Mouse (Mus musculus): ENCODE measurements around the gene Gm5089. TPM values are rescaled to one million over a fixed set of nuclear protein-coding genes. Genes with fewer than 3 reads are reported as not detected.

The Gm5089 gene
- total and polyA plus RNA-seq, 2 experiments from 2014 or later, result not detected

DNA sequence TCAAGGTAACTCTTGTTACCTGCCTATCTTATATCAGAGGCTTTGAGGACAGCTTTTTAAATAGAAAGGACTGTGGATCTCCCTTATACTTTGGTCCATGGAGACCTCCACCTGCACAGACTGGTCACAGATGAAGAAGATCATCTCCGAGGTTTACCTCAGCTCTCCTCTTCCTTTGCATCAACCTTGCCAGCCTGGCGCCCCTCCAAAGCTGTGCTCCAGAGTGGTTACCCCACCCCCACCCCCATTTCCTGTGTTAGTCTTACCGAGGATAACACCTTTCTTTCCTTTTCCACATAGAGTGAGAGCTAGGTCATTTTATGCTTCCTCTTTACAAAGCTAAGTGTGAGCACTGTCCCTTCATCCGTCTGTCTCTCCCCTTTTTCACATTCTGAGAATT lies 60.0 kb downstream of the Gm5089 start:
- Histone ChIP-seq H3K4me3 (ENCODE audit: low read depth, low read length) (no peak overlapping the region), H3K4me2 (ENCODE audit: low read depth, low read length) (no peak overlapping the region), H3K27me3 (ENCODE audit: control insufficient read depth, insufficient read depth, low read length) (no peaks in the 10 kb centered on the region), H3K4me1 (ENCODE audit: control insufficient read depth, insufficient read depth) (no peaks in the 10 kb centered on the region), H3K36me3 (replicated peaks; ENCODE audit: control insufficient read depth, insufficient read depth, low read length) (no peaks in the 10 kb centered on the region), H3K9me3 (replicated peaks; ENCODE audit: control insufficient read depth, low read length) (no peaks in the 10 kb centered on the region), H3K9ac (replicated peaks; ENCODE audit: low read depth, low read length) (no peak overlapping the region), H3K27ac (ENCODE audit: low read depth) (no peak overlapping the region)
- WGBS, result 38% methylated on average over 4 of the region's 4 CpGs
- DNase-seq (ENCODE audit: low spot score), result no peak
- no peak for ATAC-seq (ENCODE audit: insufficient read depth, low read depth)
- no peak for TF ChIP-seq CTCF (IDR thresholded peaks at IDR 0.05; ENCODE audit: low read depth)
- TF ChIP-seq EP300 (IDR thresholded peaks at IDR 0.05; ENCODE audit: low read depth), result no peak

DNA sequence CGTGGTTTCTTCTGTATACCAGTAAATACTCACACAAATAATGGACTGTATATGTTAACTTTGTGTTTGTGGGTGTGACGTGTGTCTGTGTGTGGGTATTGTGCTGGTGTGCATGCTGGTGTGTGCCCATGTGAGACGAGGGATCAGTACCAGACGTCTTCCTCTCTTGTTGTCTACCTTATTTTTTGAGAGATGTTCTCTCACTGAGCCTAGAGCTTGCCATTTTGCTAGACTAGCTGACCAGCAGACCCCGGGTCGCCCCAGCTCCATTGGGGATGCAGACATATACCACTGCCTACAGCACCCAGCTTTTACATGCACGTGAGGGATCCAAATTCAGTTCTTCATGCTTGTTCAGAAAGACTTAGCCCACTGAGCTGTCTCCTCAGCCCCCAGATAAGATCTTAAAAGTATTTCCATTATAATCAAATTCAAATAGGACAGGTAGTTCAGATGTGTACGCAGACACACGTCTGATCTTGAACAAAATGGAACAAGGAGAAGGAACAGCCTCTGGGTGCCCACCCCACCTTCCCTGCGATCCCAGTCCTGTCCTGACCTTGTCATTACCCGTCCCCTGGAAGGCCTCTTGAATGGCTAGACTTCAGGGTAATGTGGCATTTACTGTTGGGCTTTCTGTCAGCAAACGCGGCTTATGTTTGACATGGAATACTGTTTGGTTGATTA lies 61.1 kb downstream of the Gm5089 start:
- H3K27ac ChIP-seq (ENCODE audit: low read depth), result no peak overlapping the region
- H3K4me1 ChIP-seq (ENCODE audit: control insufficient read depth, insufficient read depth), result no peaks in the 10 kb centered on the region
- DNase-seq (ENCODE audit: low spot score) (no peak), ATAC-seq (ENCODE audit: insufficient read depth, low read depth) (no peak)
- WGBS, result 85% methylated on average over 13 of the region's 13 CpGs
- H3K36me3 ChIP-seq (replicated peaks; ENCODE audit: control insufficient read depth, insufficient read depth, low read length), result no peaks in the 10 kb centered on the region
- no peaks in the 10 kb centered on the region for H3K27me3 ChIP-seq (ENCODE audit: control insufficient read depth, insufficient read depth, low read length)
- no peak overlapping the region for H3K4me2 ChIP-seq (ENCODE audit: low read depth, low read length)
- TF ChIP-seq EP300 (IDR thresholded peaks at IDR 0.05; ENCODE audit: low read depth) (no peak), CTCF (IDR thresholded peaks at IDR 0.05; ENCODE audit: low read depth) (no peak)
- H3K9me3 ChIP-seq (replicated peaks; ENCODE audit: control insufficient read depth, low read length), result no peaks in the 10 kb centered on the region
- H3K4me3 ChIP-seq (ENCODE audit: low read depth, low read length), result no peak overlapping the region
- no peak overlapping the region for H3K9ac ChIP-seq (replicated peaks; ENCODE audit: low read depth, low read length)

DNA sequence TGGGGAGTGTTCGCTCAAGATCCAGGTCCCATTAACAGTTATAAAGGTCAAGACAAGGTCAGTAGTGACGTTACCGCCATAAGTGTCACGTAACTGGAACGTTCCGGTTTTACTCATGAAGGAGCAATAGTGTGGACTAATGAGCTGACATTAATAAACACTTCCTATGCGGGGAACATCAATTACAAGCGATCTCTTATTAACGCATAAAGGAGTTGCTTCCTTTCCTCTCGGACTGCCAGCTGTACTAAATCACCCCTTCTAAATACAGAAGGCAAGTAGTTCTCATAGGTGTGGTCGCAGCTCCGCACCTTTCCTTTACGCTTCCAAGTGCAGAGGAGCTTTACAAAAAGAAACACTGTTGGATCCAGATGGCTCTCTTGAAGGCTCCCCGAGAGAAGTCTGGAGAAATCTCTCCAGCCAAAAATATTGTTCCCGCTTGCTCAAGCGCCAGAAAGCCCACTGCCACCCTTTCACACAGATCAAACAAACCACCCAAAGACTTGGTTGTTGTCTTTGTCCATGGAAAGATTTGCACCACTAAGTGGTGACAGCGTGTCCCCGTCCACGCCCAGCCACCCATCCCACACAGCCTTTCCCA lies 62.4 kb downstream of the Gm5089 start:
- TF ChIP-seq EP300 (IDR thresholded peaks at IDR 0.05; ENCODE audit: low read depth), result no peak
- TF ChIP-seq CTCF (IDR thresholded peaks at IDR 0.05; ENCODE audit: low read depth), result no peak
- Histone ChIP-seq H3K4me2 (ENCODE audit: low read depth, low read length) (no peak overlapping the region), H3K9ac (replicated peaks; ENCODE audit: low read depth, low read length) (no peak overlapping the region), H3K36me3 (replicated peaks; ENCODE audit: control insufficient read depth, insufficient read depth, low read length) (no peaks in the 10 kb centered on the region), H3K9me3 (replicated peaks; ENCODE audit: control insufficient read depth, low read length) (no peaks in the 10 kb centered on the region), H3K4me1 (ENCODE audit: control insufficient read depth, insufficient read depth) (no peaks in the 10 kb centered on the region), H3K27ac (ENCODE audit: low read depth) (no peak overlapping the region), H3K27me3 (ENCODE audit: control insufficient read depth, insufficient read depth, low read length) (no peaks in the 10 kb centered on the region), H3K4me3 (ENCODE audit: low read depth, low read length) (no peak overlapping the region)
- DNase-seq (ENCODE audit: low spot score), result no peak
- 79% methylated on average over 19 of the region's 19 CpGs for WGBS
- ATAC-seq (ENCODE audit: insufficient read depth, low read depth), result no peak

DNA sequence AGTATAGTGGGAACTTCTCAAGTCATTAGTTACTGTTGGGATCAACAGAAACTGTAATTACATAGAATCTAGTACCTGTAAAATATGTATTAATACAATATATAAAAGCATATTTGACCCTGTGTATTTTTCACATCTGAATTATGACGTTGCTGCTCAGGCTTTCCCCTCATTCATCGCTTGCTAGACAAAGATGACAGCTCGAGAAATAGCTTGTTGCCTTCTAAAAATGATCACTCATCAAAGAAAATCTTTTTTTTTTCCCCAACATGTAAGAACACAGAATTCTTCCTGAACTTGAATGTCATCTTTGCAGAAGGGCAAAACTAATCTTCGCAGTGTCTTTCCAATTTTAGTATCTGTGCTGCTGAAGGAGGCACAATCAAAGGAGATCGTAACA lies 63.1 kb downstream of the Gm5089 start:
- Histone ChIP-seq H3K9ac (replicated peaks; ENCODE audit: low read depth, low read length) (no peak overlapping the region), H3K9me3 (replicated peaks; ENCODE audit: control insufficient read depth, low read length) (no peaks in the 10 kb centered on the region), H3K27ac (ENCODE audit: low read depth) (no peak overlapping the region), H3K4me3 (ENCODE audit: low read depth, low read length) (no peak overlapping the region), H3K4me1 (ENCODE audit: control insufficient read depth, insufficient read depth) (no peaks in the 10 kb centered on the region), H3K27me3 (ENCODE audit: control insufficient read depth, insufficient read depth, low read length) (no peaks in the 10 kb centered on the region), H3K4me2 (ENCODE audit: low read depth, low read length) (no peak overlapping the region), H3K36me3 (replicated peaks; ENCODE audit: control insufficient read depth, insufficient read depth, low read length) (no peaks in the 10 kb centered on the region)
- no peak for ATAC-seq (ENCODE audit: insufficient read depth, low read depth)
- TF ChIP-seq EP300 (IDR thresholded peaks at IDR 0.05; ENCODE audit: low read depth), result no peak
- TF ChIP-seq CTCF (IDR thresholded peaks at IDR 0.05; ENCODE audit: low read depth), result no peak
- no peak for DNase-seq (ENCODE audit: low spot score)
- WGBS, result 84% methylated on average over 5 of the region's 5 CpGs

DNA sequence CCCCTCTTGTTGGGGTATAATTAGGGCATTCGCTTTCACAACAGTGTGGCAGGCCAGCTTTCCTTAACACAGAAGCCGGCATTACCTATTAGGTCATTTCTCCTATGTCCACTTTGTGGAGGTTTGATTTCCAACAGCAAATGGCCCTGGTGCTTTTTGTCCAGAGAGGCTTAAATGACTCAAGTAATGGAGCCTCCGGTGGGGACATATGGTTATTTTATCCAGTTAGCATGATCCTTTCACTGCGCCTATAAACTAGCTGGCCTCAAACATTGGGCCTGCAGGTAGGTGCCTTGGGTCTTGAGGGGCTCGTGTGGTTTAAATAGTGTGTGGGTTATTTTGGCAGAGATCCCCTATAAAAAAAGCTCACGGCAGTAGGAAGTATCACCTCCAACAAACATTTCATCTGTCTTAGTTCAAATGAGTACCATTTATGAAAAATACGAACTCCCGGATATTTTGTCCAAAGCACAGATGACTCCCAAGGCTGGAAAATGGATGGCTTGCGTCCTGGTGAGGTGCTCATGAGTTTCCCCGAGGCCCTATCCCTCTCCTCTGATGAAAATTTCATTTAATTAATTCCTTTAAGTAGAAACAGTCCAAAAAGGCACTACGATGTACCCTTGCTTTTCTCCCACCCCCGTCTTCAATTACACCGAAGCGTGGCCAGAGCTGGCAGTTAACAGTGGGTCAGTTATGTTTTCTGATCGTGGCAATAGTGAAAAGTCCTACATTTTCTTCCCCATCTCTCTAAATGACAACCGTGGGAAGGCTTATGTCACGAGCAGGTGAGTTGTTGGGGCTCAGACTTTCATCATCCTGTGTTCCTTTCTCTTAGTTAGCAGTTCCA lies 64.4 kb downstream of the Gm5089 start:
- Histone ChIP-seq H3K27ac (ENCODE audit: low read depth) (no peak overlapping the region), H3K9me3 (replicated peaks; ENCODE audit: control insufficient read depth, low read length) (no peaks in the 10 kb centered on the region), H3K4me1 (ENCODE audit: control insufficient read depth, insufficient read depth) (no peaks in the 10 kb centered on the region), H3K4me2 (ENCODE audit: low read depth, low read length) (no peak overlapping the region), H3K36me3 (replicated peaks; ENCODE audit: control insufficient read depth, insufficient read depth, low read length) (no peaks in the 10 kb centered on the region), H3K4me3 (ENCODE audit: low read depth, low read length) (no peak overlapping the region), H3K9ac (replicated peaks; ENCODE audit: low read depth, low read length) (no peak overlapping the region), H3K27me3 (ENCODE audit: control insufficient read depth, insufficient read depth, low read length) (no peaks in the 10 kb centered on the region)
- WGBS, result 91% methylated on average over 17 of the region's 17 CpGs
- ATAC-seq (ENCODE audit: insufficient read depth, low read depth) (no peak), DNase-seq (ENCODE audit: low spot score) (no peak)
- TF ChIP-seq EP300 (IDR thresholded peaks at IDR 0.05; ENCODE audit: low read depth), result no peak
- TF ChIP-seq CTCF (IDR thresholded peaks at IDR 0.05; ENCODE audit: low read depth), result no peak

Measured in heart, postnatal 0 days (tissue).